Mouse (Mus musculus): ENCODE data around the gene Mab21l3. TPM values are rescaled to one million over a fixed set of nuclear protein-coding genes. Genes with fewer than 3 reads are reported as not detected.

Gene Mab21l3
- polyA plus RNA-seq, 1 experiment from 2014 or later, result 0.14 TPM

DNA sequence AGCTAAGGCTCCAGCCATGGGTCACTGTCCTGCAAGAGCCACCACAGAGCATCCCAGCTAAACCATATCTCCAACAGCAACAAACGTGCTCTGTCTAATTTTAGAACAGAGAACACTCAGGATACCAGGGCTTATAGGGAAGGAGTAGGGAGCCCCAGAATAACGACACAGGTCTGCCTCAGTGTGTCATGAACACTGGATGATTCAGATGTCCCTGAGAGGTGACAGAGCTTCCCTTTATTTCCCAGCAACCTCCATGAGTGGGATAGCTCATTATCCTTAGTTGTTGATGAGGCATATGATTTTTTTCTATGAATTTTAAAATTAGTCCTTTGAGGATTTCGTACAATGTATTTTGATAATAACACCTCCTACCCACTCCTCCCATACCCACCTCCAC lies 78.2 kb downstream of the Mab21l3 start:
- 94% methylated on average over 3 of the region's 3 CpGs for WGBS (ENCODE audit: missing documents)
- H3K4me3 ChIP-seq (ENCODE audit: inconsistent target), result no peak overlapping the region

DNA sequence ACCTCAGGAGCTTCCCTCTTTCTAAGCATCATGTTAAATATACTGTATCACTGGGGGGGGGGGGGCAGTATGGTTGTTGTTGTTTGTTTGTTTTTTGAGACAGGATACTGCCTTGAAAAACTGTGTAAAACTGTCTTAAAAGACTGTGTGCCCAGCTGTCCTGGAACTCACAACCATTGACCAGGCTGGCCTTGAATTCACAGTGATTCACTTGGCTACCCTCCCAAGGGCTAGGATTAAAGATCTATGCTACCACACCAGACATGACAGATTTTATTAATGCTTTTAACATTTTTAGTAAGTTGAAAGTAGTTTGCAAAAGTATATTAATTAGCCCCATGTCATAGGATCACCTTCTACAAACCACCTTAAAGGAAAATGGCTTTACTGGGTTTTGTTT lies 85.2 kb downstream of the Mab21l3 start:
- no peaks in the 10 kb centered on the region for H3K79me2 ChIP-seq (ENCODE audit: inconsistent target)
- no peak overlapping the region for H3K27ac ChIP-seq
- H3K36me3 ChIP-seq (ENCODE audit: inconsistent target), result no peaks in the 10 kb centered on the region
- H3K4me3 ChIP-seq (ENCODE audit: inconsistent target), result no peak overlapping the region

More for the DNA sequence above, 78.2 kb downstream of the Mab21l3 start:
- no peaks in the 10 kb centered on the region for H3K79me2 ChIP-seq (ENCODE audit: inconsistent target)
- H3K36me3 ChIP-seq (ENCODE audit: inconsistent target), result no peaks in the 10 kb centered on the region
- no peak overlapping the region for H3K27ac ChIP-seq

Other genes with a start within 250 kb of the Mab21l3 start
- 155 to 277 TPM (median 164 TPM) in 3 replicates for gene Atp1a1, start 244.3 kb downstream of the Mab21l3 start, polyA plus RNA-seq (2018)
- 0.74 to 2.5 TPM (median 1.8 TPM) in 3 replicates for gene Slc22a15, start 75.5 kb upstream of the Mab21l3 start, polyA plus RNA-seq (2018)
- not detected in 3 replicates for gene Nhlh2, start 161.1 kb upstream of the Mab21l3 start, polyA plus RNA-seq (2018)
- gene Casq2, start 237.5 kb upstream of the Mab21l3 start, polyA plus RNA-seq (2018), result not detected in 3 replicates